In genomic region chr7:79589763-79590559, GRCm38 (mm10) we compare ENCODE assay signal across 23 mouse cellular contexts. TPM values are rescaled to one million over a fixed set of nuclear protein-coding genes. Genes with fewer than 3 reads are reported as not detected.
DNase-seq lines count a peak whose midpoint lies in the region; ATAC-seq and TF ChIP-seq lines count a peak whose summit lies in the region.
"Had no signal": no experiment of that assay in that cellular context is flagged by ENCODE, and none has a peak within 500 bp of the region (broad histone marks: within the 10 kb centered on the region; RNA-seq: fewer than 3 reads in every experiment).

No protein-coding gene starts in this region.

- H3K9ac ChIP-seq in forebrain, embryonic 14.5 days (ENCODE audit: low read length), result peak overlapping the region; percentile 21; the same call in 1 of the 2 replicates
- no peak overlapping the region for H3K9ac ChIP-seq in hindbrain, embryonic 15.5 days
- H3K9ac ChIP-seq in midbrain, embryonic 16.5 days (ENCODE audit: low read depth, low read length), result no peak overlapping the region
- no peak overlapping the region for H3K9ac ChIP-seq in liver, postnatal 0 days (replicated peaks)
- H3K9ac ChIP-seq: embryonic facial prominence, embryonic 15.5 days; lung, embryonic 14.5 days had no signal

- H3K27ac ChIP-seq in embryonic facial prominence, embryonic 10.5 days (replicated peaks), result no peak overlapping the region
- H3K27ac ChIP-seq in forebrain, embryonic 14.5 days (ENCODE audit: low read depth, low read length), result peak overlapping the region; percentile 94
- peak overlapping the region; percentile 49; the same call in 1 of the 2 replicates for H3K27ac ChIP-seq in hindbrain, embryonic 15.5 days (replicated peaks)
- H3K27ac ChIP-seq in midbrain, embryonic 16.5 days (ENCODE audit: low read length), result peak overlapping the region; percentile 62
- no peak overlapping the region for H3K27ac ChIP-seq in liver, postnatal 0 days (ENCODE audit: low read depth)
- H3K27ac ChIP-seq: embryonic facial prominence, embryonic 15.5 days had no signal

- no peak overlapping the region for H3K4me3 ChIP-seq in embryonic facial prominence, embryonic 10.5 days
- H3K4me3 ChIP-seq in forebrain, embryonic 14.5 days (ENCODE audit: low read depth, low read length), result no peak overlapping the region
- H3K4me3 ChIP-seq in hindbrain, embryonic 15.5 days, result no peak overlapping the region
- no peak overlapping the region for H3K4me3 ChIP-seq in midbrain, embryonic 16.5 days (ENCODE audit: low read depth, low read length)
- no peak overlapping the region for H3K4me3 ChIP-seq in liver, postnatal 0 days (ENCODE audit: low read depth, low read length)
- H3K4me3 ChIP-seq: embryonic facial prominence, embryonic 15.5 days; left cerebral cortex, adult 2 months; myocyte had no signal

- H3K27me3 ChIP-seq in embryonic facial prominence, embryonic 10.5 days (replicated peaks; ENCODE audit: low read depth, poor library complexity, severe bottlenecking), result peaks cover 97% of the 10 kb centered on the region
- no peaks in the 10 kb centered on the region for H3K27me3 ChIP-seq in forebrain, embryonic 14.5 days (replicated peaks; ENCODE audit: control insufficient read depth, insufficient read depth, low read length)
- H3K27me3 ChIP-seq in hindbrain, embryonic 15.5 days, result peaks cover 11% of the 10 kb centered on the region; the same call in 1 of the 2 replicates
- peaks cover 4% of the 10 kb centered on the region for H3K27me3 ChIP-seq in midbrain, embryonic 16.5 days (ENCODE audit: control insufficient read depth, insufficient read depth, low read depth, low read length)
- peaks cover 64% of the 10 kb centered on the region for H3K27me3 ChIP-seq in liver, postnatal 0 days (ENCODE audit: insufficient read depth, low read length)

- no peaks in the 10 kb centered on the region for H3K36me3 ChIP-seq in embryonic facial prominence, embryonic 10.5 days (replicated peaks)
- H3K36me3 ChIP-seq in forebrain, embryonic 14.5 days (ENCODE audit: control insufficient read depth, insufficient read depth, low read length), result no peaks in the 10 kb centered on the region
- no peaks in the 10 kb centered on the region for H3K36me3 ChIP-seq in hindbrain, embryonic 15.5 days
- H3K36me3 ChIP-seq in midbrain, embryonic 16.5 days (ENCODE audit: control insufficient read depth, insufficient read depth, low read length), result no peaks in the 10 kb centered on the region
- H3K36me3 ChIP-seq in liver, postnatal 0 days (replicated peaks; ENCODE audit: insufficient read depth, low read length), result no peaks in the 10 kb centered on the region
- H3K36me3 ChIP-seq: embryonic facial prominence, embryonic 15.5 days had no signal

- intact Hi-C loops in left cerebral cortex, postnatal 14 days (cut with DNase I), result no loop called here

- peak; percentile 39 for DNase-seq in embryonic facial prominence, embryonic 10.5 days (ENCODE audit: low spot score)
- DNase-seq in forebrain, embryonic 14.5 days (ENCODE audit: low spot score), result peak; percentile 91
- DNase-seq in left cerebral cortex, postnatal 14 days (ENCODE audit: low spot score in 2 of 2), result no peak
- DNase-seq in kidney, postnatal 4 days, result no peak
- no peak for DNase-seq in liver, postnatal 0 days
- DNase-seq in urinary bladder, adult 2 months (ENCODE audit: low spot score), result no peak
- DNase-seq: B cell, adult 2 months; cerebellum, adult 11-12 months; cerebellum, postnatal 36 days; heart, postnatal 36 days; kidney, adult 18-20 months; lung, embryonic 14.5 days; right cerebral cortex, postnatal 4 days; thymus, adult 2 months had no signal

- no peak for TF ChIP-seq CTCF in liver, postnatal 0 days (IDR thresholded peaks at IDR 0.05; ENCODE audit: low read depth)

- no peak for TF ChIP-seq EP300 in liver, postnatal 0 days (IDR thresholded peaks at IDR 0.05; ENCODE audit: low read depth)

- peaks cover 40% of the 10 kb centered on the region for H3K4me1 ChIP-seq in embryonic facial prominence, embryonic 10.5 days
- H3K4me1 ChIP-seq in forebrain, embryonic 14.5 days (ENCODE audit: control insufficient read depth, insufficient read depth, low read length), result peaks cover 44% of the 10 kb centered on the region
- peaks cover 44% of the 10 kb centered on the region for H3K4me1 ChIP-seq in hindbrain, embryonic 15.5 days (replicated peaks)
- peaks cover 27% of the 10 kb centered on the region for H3K4me1 ChIP-seq in midbrain, embryonic 16.5 days (ENCODE audit: control insufficient read depth, insufficient read depth, low read length)
- H3K4me1 ChIP-seq in liver, postnatal 0 days (ENCODE audit: insufficient read depth), result no peaks in the 10 kb centered on the region

- H3K9me3 ChIP-seq in embryonic facial prominence, embryonic 10.5 days, result peaks cover 6% of the 10 kb centered on the region; the same call in 1 of the 2 replicates
- H3K9me3 ChIP-seq in forebrain, embryonic 14.5 days (replicated peaks; ENCODE audit: control insufficient read depth, low read length), result no peaks in the 10 kb centered on the region
- H3K9me3 ChIP-seq in hindbrain, embryonic 15.5 days, result no peaks in the 10 kb centered on the region
- H3K9me3 ChIP-seq in midbrain, embryonic 16.5 days (replicated peaks; ENCODE audit: control insufficient read depth, low read length, poor library complexity, severe bottlenecking), result no peaks in the 10 kb centered on the region
- no peaks in the 10 kb centered on the region for H3K9me3 ChIP-seq in liver, postnatal 0 days (ENCODE audit: low read length)
- H3K9me3 ChIP-seq: embryonic facial prominence, embryonic 15.5 days had no signal

- 9% methylated on average over 9 of the region's 9 CpGs for WGBS in embryonic facial prominence, embryonic 10.5 days
- WGBS in forebrain, embryonic 14.5 days, result 3% methylated on average over 9 of the region's 9 CpGs
- WGBS in hindbrain, embryonic 15.5 days, result 15% methylated on average over 9 of the region's 9 CpGs
- WGBS in midbrain, embryonic 16.5 days, result 9% methylated on average over 9 of the region's 9 CpGs
- WGBS in liver, postnatal 0 days (ENCODE audit: insufficient replicate concordance), result 14% methylated on average over 9 of the region's 9 CpGs

- peak overlapping the region; percentile 64 for H3K4me2 ChIP-seq in forebrain, embryonic 14.5 days (ENCODE audit: low read length)
- peak overlapping the region; percentile 92 for H3K4me2 ChIP-seq in hindbrain, embryonic 15.5 days
- no peak overlapping the region; the same call in 1 of the 2 replicates for H3K4me2 ChIP-seq in midbrain, embryonic 16.5 days (ENCODE audit: low read length)
- no peak overlapping the region for H3K4me2 ChIP-seq in liver, postnatal 0 days (ENCODE audit: low read depth, low read length)
- H3K4me2 ChIP-seq: embryonic facial prominence, embryonic 15.5 days; heart, embryonic 11.5 days; lung, embryonic 14.5 days had no signal

- peak; percentile 48 for ATAC-seq in forebrain, embryonic 14.5 days
- ATAC-seq in hindbrain, embryonic 15.5 days (ENCODE audit: low FRiP score, low read depth), result no peak
- 0 out of 2 replicates have a peak, but pooled peaks have one; percentile 23 for ATAC-seq in midbrain, embryonic 16.5 days
- no peak for ATAC-seq in liver, postnatal 0 days
- ATAC-seq: Patski had no signal

RNA-seq across cellular contexts. Expression of gene Rhcg, which starts 27.5 kb away (rescaled TPM):
- 0.51 TPM in 1 of 2 replicates, not detected in the other for polyA plus RNA-seq in embryonic facial prominence, embryonic 10.5 days (2016; fragmentation: Nextera tagmentation; extraction: Ambion mirVana)
- polyA plus RNA-seq in forebrain, embryonic 14.5 days (2014; fragmentation: Nextera tagmentation; extraction: Ambion mirVana), result 1.6 and 4.2 TPM in 2 replicates
- 4.0 and 5.1 TPM in 2 replicates for polyA plus RNA-seq in hindbrain, embryonic 15.5 days (2015; fragmentation: Nextera tagmentation; extraction: Ambion mirVana)
- 2.3 and 4.3 TPM in 2 replicates for polyA plus RNA-seq in midbrain, embryonic 16.5 days (2015; fragmentation: Nextera tagmentation; extraction: Ambion mirVana)
- total RNA-seq in left cerebral cortex, postnatal 14 days (2021), result 1 to 10 TPM; 1.7 to 3.0 TPM
- polyA plus RNA-seq in liver, postnatal 0 days (2015; fragmentation: Nextera tagmentation; extraction: Ambion mirVana), result 0.20 TPM in 1 of 2 replicates, not detected in the other
- polyA plus RNA-seq in urinary bladder, adult 2 months (2012; rRNA removed), result not detected in 2 replicates
- total RNA-seq: gastrocnemius, postnatal 4 days; heart, postnatal 36 days had no signal
- polyA plus RNA-seq: heart, embryonic 11.5 days; lung, embryonic 14.5 days; myocyte; stomach, embryonic 14.5 days had no signal

Comparison
In these comparisons a context has a peak if more than half of its experiments do, and no peak if none do; other contexts are left out.
1. DNase-seq: peak in embryonic facial prominence, embryonic 10.5 days (single experiment) and forebrain, embryonic 14.5 days (single experiment); none in left cerebral cortex, postnatal 14 days (0 of 2), kidney, postnatal 4 days (0 of 2), liver, postnatal 0 days (single experiment) and urinary bladder, adult 2 months (single experiment).
2. H3K27ac ChIP-seq: peak in forebrain, embryonic 14.5 days (single experiment), hindbrain, embryonic 15.5 days (single experiment) and midbrain, embryonic 16.5 days (single experiment); none in embryonic facial prominence, embryonic 10.5 days (single experiment) and liver, postnatal 0 days (single experiment).
3. ATAC-seq: peak in forebrain, embryonic 14.5 days (single experiment) and midbrain, embryonic 16.5 days (single experiment); none in hindbrain, embryonic 15.5 days (single experiment) and liver, postnatal 0 days (single experiment).
4. H3K4me2 ChIP-seq: peak in forebrain, embryonic 14.5 days (single experiment) and hindbrain, embryonic 15.5 days (single experiment); none in midbrain, embryonic 16.5 days (single experiment) and liver, postnatal 0 days (single experiment).